Mouse (Mus musculus): ENCODE measurements around the gene Wdr1. TPM values are rescaled to one million over a fixed set of nuclear protein-coding genes. Genes with fewer than 3 reads are reported as not detected.

Wdr1 gene
- polyA plus RNA-seq, 1 experiment from 2014 or later, result 213 TPM

- Histone ChIP-seq H3K9me3 (no peaks in the 10 kb centered on the region), H3K4me3 (no peak overlapping the region), H3K9ac (no peak overlapping the region), H3K4me2 (no peak overlapping the region), H3K27me3 (no peaks in the 10 kb centered on the region), H3K27ac (no peak overlapping the region), H3K4me1 (peaks cover 16% of the 10 kb centered on the region), H3K36me3 (no peaks in the 10 kb centered on the region)
- WGBS, result 87% methylated on average over 24 of the region's 25 CpGs
- ATAC-seq (ENCODE audit: borderline replicate concordance, extremely low read depth, low FRiP score, low TSS enrichment), result no peak
Measured at GRCm38 (mm10) chr5:38476861-38477565, 86.0 kb downstream of the Wdr1 start.

Other genes starting within 250 kb of the Wdr1 start
- not detected in 2 replicates for gene Drd5, start 243.9 kb downstream of the Wdr1 start, polyA plus RNA-seq (2015; fragmentation: Nextera tagmentation; extraction: Ambion mirVana)
- gene Slc2a9, start 60.1 kb downstream of the Wdr1 start, polyA plus RNA-seq (2015; fragmentation: Nextera tagmentation; extraction: Ambion mirVana), result 1.2 and 1.4 TPM in 2 replicates
- 15.2 and 18.1 TPM in 2 replicates for gene Zfp518b, start 121.6 kb upstream of the Wdr1 start, polyA plus RNA-seq (2015; fragmentation: Nextera tagmentation; extraction: Ambion mirVana)